Mouse (Mus musculus) urinary bladder, postnatal 0 days (tissue): ENCODE data around the gene Lipn. TPM values are rescaled to one million over a fixed set of nuclear protein-coding genes. Genes with fewer than 3 reads are reported as not detected.

Experiments used
- microRNA-seq: library from miRNA; unstranded; fragments of <30 nt; microRNA quantifications from one replicate; pipeline ENCODE4, GENCODE M21; 2016
- polyA plus RNA-seq: library from polyadenylated mRNA; unstranded; fragments of >200 nt; fragmentation: Nextera tagmentation; extraction: Ambion mirVana; gene quantifications from 2 replicates; pipeline ENCODE4 v1.2.1, GENCODE M21; 2015

Lipn gene
- polyA plus RNA-seq, result not detected in 2 replicates

GRCm38 (mm10) chr19:34066779-34067472, at the start of gene Lipn:
Lipn (plus strand) TSS chr19:34067358.

DNA sequence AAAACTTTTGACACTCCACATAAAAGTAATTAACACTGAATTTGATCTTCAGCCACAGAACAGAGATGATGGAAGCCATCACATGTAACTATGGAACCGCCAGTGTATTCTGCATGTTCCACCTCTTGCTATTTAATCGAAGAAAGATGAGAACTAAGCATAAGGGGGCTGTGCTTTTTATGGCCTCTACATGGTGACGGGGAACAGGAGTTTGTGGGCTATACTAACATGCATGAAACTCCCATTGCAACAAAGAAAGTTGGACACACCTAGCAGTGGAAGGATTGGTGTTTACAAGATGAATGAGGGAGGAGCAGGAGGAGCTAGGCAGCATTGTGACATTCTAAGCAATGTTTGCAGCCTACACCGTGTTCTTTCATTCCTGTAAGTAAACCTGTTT, 33.5 kb downstream of the Lipn start, which contains the start of gene Lipm:
Gene Lipm, plus strand, starts transcription at position 301 of the 400 bp plus-strand sequence.

Small RNA genes lying within 50 kb of the gene (microRNA-seq; reads per million reads assigned to microRNA genes)
- gene Gm23334, result not detected

Other genes starting within 250 kb of the Lipn start
- not detected in 2 replicates for gene Lipf, start 106.2 kb upstream of the Lipn start, polyA plus RNA-seq
- 0.17 and 0.28 TPM in 2 replicates for gene Lipk, start 59.1 kb upstream of the Lipn start, polyA plus RNA-seq
- gene Lipm, start 33.6 kb downstream of the Lipn start, polyA plus RNA-seq, result not detected in 2 replicates
- 8.7 and 11.5 TPM in 2 replicates for gene Ankrd22, start 98.7 kb downstream of the Lipn start, polyA plus RNA-seq
- 8.8 and 9.0 TPM in 2 replicates for gene Stambpl1, start 124.9 kb downstream of the Lipn start, polyA plus RNA-seq
- 16,285 and 17,636 TPM in 2 replicates for gene Acta2, start 188.2 kb downstream of the Lipn start, polyA plus RNA-seq
- gene Fas, start 223.3 kb downstream of the Lipn start, polyA plus RNA-seq, result 32.8 and 49.2 TPM in 2 replicates